Mouse (Mus musculus) adrenal gland, adult 18-20 months (tissue): ENCODE results near the gene Rgs3. TPM values are rescaled to one million over a fixed set of nuclear protein-coding genes. Genes with fewer than 3 reads are reported as not detected.
A peak's percentile ranks its signal among the peaks of the same experiment; 100 is the strongest.

ENCODE experiments used
- DNase-seq, 2 experiments: peaks; one replicate each; pipeline ENCODE4 v3.0.0; 2021 to 2022; ENCODE audit warnings: low spot score in 2 of 2
- total RNA-seq, 2 experiments: library from RNA; stranded (reverse); gene quantifications; 1 replicate in 1 of 2; 2 replicates in 1 of 2; pipeline ENCODE4 v1.2.3; 2021

Gene Rgs3
- total RNA-seq, 2 experiments from 2014 or later: 23.2 to 24.3 TPM

GRCm38 (mm10) chr4:62682371-62682770, 122.7 kb downstream of the Rgs3 start:
- no peak for DNase-seq

- DNase-seq: no peak
Measured at GRCm38 (mm10) chr4:62683148-62683547, 123.5 kb downstream of the Rgs3 start.

DNA sequence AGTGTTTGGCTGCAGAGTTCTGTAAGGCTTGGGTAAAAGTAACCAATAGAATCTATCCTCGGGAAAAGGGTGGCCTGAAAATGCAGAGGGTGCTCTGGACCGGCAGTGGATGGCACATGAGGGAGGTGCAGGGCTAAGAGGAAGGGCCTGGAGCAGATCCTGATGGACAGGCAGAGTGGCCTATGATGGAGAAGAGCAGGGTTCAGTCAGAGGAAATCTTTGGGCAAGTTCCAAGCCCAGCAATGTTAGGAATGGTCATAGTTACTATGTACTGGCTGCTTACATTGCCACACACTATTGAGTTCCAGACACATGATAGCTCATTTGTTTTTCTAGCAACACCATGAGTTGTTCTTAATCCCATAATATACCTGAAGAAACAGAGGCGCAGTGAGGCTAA, 124.7 kb downstream of the Rgs3 start:
- DNase-seq: no peak

DNA sequence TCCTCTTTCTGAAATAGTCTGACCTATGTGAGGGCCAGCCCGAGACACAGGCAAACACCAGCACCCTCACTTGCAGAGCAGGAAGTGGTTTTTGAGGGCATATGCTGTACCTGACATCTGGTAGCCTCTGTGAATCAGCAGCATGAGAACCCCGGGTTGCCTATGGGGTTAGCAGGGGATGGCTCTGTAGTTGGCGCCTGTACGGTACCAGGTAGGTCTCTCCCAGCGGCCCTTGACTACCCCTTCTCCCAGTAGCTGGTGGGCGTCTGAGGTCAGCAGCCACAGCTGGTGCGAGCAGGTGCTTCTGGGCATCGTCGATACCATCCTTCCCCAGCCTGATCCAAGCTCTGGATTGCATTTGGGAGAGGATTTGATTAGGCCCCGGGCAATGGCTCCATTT, 125.6 kb downstream of the Rgs3 start:
- DNase-seq: no peak

DNA sequence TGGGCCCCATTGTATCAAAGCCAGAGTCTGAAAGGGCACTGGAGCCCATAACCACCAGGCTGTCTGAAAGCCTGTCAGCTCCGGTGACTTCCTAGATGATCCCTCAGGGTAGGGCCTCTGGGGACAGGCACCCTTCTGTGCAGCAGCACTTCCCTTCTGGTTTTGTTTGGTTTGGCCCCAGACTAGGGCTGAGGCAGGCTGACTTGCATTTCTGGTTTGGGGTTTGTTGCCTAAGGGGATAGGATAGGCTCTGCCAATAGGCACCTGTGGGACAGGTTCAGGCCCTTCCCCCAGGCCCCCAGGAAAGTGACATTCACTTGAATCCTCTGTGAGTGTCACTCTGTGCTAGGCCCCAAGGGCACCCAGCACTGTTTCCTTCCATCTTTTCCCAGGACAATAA, 127.1 kb downstream of the Rgs3 start:
- DNase-seq: no peak

- no peak for DNase-seq
Measured at GRCm38 (mm10) chr4:62688142-62688541, 128.5 kb downstream of the Rgs3 start.

DNA sequence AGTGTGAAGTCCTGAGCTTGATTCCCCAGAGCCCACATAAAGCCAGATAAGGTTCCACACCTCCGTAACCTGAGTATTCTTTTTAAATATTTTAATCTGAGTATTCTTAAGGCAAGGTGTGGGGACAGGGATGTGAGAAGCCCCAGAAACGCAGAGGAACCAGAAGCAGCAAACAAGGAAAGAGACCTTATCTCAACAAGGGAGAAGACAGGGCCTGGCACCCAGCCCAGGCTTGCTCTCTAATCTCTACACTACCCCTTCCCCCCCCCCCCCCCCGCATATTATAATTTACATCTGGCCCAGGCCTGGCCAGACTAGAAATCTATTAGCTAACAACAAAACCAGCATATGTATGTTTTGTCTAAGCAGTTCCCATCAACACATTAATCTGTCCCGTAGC, 131.3 kb downstream of the Rgs3 start:
- DNase-seq: no peak

DNA sequence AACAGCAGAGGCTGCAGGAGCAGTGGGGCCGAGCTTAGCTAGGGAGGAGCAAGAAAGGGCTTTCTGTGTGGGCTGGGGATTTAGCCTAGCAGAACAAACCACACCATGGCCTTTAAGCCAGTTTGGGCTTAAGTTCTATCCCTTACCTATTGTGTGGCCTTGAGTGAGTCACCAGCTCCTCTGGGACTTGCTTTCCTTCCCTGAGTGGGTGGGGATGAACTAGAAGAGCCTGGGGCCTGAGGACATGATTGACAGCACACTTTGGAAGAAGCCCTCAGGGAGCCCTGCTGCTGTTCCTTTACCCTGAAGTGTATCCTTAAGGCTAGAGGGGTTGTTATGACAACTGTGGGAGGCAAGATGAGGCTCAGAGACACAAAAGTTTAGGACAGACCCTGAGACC, 132.0 kb downstream of the Rgs3 start:
- DNase-seq: no peak

- peak in 1 of 2 experiments; percentile 67 for DNase-seq
Measured at GRCm38 (mm10) chr4:62693839-62694238, 134.2 kb downstream of the Rgs3 start.

DNA sequence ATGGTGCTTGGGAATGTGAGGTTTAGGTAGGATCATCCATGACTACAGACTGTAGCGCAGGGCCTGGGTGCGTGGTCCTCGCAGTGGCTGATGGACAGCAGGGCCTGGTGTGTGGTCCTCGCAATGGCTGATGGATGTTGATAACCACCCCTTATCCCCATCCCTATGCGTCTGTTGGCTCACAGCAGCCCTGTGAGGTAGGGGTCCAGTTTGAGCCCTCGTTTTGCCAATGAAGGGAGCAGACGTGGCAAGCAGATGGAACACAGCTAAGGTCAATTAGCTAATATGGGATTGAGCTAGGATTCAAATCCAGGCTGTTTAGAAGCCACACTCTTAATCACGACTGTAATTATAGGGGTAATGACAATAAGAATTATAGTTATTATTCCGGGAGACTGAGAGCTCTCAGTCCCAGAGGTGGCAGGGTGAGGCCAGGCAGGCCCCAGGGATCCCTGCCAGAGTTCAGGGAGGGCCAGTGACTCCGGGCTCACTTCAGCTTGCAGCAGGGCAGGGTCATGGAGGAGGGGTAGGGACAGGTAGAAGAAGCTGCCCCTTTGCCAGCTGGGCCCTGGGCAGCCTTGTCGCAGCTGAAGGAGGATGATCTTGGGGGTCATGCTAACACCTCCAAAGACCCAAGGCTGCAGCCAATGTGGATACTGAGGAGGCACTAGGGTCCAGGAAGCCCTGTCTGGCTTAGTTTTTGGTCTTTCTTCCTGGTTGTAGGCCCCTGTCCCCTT, 135.2 kb downstream of the Rgs3 start:
- DNase-seq: no peak

GRCm38 (mm10) chr4:62695523-62695922, 135.9 kb downstream of the Rgs3 start:
- no peak for DNase-seq

DNA sequence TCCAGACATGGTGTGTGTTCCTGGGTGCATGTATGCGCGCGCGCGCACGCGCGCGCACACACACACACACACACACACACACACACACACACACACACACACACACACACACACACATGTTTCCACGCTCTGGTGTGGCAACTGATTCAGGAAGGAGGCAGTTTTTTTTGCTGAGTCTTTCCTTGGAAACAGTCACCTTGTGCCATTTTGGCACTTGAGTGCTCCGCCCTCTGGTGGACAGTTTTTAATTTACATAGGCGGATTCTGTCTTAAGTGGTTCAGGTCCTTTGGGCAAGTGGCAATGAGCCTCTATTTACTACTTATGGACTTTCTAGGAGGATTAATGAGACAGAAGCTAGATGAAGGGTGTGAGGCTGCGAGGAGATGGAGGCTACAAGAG, 136.3 kb downstream of the Rgs3 start:
- DNase-seq: peak in 1 of 2 experiments; percentile 47

- DNase-seq: peak in 1 of 2 experiments; percentile 37
Measured at GRCm38 (mm10) chr4:62696699-62697404, 137.2 kb downstream of the Rgs3 start.

DNA sequence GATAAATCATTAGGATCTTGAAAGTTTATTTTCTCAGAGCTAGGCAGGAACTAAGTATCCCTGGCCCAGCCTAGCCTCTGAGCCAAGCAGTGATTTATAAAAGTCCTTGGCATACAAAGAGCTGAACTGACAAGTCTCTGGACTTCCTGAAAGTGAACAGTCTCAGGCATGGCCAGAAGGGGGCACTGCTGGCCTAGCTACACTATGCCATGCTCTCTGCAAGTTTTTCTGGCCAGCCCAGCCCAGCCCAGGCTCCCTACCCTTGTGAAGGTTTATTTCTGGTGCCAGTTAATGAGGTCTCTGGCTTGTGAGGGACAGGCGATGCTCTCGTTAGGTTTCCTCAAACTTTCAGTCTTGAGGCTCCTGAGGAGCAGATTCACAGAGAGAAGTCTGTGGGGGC, 137.8 kb downstream of the Rgs3 start:
- peak; percentile 86 to 87 for DNase-seq

GRCm38 (mm10) chr4:62698521-62698920, 138.9 kb downstream of the Rgs3 start:
- no peak for DNase-seq

DNA sequence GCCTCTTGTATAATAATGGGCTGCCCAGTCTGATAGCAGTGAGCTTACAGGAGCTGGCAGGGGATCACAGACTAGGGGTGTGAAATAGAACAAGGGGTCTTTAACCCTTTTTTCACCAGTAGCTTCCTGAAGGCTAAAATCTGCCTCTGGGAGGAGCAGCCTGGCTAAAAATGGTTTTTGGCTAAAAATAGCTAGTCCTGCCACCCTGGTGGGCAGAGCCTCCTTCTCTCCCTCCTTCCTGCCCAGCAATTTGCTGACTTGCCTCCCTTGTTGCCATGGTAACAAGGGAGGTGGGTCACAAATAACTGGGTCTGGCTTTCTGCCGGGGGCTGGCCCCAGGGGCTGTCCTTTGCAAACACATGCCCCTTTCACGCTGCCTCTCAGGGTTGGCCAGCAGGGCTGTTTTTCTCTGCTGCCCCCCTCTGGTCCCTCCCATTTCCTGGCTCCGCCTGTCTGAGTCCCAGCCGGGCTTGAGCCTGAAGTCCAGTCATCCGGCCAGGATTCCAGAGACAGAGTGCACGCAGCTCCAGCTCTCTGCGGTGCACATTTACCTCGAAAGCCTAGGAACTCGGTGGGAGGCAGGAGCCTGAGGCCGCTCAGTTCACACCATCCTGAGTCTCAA, 139.7 kb downstream of the Rgs3 start:
- peak; percentile 83 to 87 for DNase-seq

GRCm38 (mm10) chr4:62700426-62700825, 140.8 kb downstream of the Rgs3 start:
- DNase-seq: peak in 1 of 2 experiments; percentile 20

- DNase-seq: no peak
Measured at GRCm38 (mm10) chr4:62703151-62703550, 143.5 kb downstream of the Rgs3 start.

GRCm38 (mm10) chr4:62704204-62704603, 144.6 kb downstream of the Rgs3 start:
- DNase-seq: no peak

DNA sequence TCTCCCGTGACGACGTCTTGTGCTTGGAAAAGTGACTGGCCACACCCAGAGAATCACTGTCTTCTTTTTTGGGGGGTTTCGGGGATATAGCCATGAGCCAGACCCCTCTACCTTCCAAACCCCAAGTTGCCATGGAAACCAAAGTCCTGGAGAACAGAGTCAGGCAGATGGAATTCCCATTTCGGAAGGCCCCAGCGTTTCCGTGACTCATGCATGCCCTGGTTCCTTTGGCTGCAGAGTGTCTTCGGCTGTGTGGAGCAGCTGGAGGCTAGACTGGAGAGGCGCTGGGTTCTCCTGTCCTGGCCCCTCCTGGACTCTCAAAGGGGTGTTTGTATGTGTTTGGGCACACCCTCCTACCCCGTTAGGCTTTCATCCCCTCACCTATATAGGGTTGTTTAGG, 145.4 kb downstream of the Rgs3 start:
- no peak for DNase-seq

DNA sequence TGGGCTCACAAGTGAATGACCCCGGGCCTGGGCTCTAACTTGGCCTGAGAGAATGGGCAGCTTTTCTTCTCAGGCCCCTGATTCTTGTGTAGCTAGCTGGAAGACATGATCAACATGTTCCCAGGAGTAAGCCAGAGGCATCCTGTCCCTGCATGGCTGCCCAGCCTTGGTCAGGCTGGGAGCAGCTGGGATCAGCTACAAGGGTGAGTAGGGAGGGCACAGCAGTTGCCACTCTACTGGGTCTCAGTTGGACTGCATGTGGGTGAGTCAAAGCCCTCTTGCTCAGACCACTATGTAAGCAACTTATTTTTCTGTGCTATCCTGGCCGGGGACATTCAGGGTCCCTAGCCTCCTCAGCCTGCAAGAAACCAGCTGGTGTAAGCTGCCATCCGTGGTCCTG, 146.1 kb downstream of the Rgs3 start:
- no peak for DNase-seq

DNA sequence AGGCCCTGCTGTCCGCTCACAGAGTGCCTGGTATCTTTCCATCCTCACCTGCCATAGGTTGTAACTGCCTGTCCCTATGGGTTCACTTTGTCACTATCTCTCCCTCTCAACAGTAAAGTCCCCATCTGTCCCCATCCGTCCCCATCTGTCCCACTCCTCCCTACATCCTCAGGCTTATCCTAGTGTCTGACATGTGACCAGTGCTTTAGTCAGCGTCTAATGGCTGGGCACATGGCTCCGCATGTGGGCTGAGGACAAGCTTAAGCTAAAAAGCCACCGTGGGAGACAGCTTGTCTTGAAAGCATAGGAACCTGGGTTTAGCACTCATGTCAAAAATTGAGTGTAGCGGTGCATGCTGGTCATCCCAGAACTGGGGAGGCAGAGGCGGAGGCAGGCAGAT, 148.4 kb downstream of the Rgs3 start:
- no peak for DNase-seq
